Mouse (Mus musculus) small intestine, adult 2 months (tissue): Measurements from ENCODE around the gene Rbms3.

Experiments
- CTCF ChIP-seq: fragments of 200-500 bp; IDR thresholded peaks from 2 replicates; pipeline ENCODE4 v1.5.1; 2012; ENCODE audit warnings: low read depth, mild to moderate bottlenecking, control low read depth, inconsistent platforms, low read length, moderate library complexity, mixed read lengths; ENCODE audit not compliant: insufficient replicate concordance, insufficient read length; ENCODE audit errors: extremely low read depth
- POLR2A ChIP-seq: fragments of 200-500 bp; IDR thresholded peaks from 2 replicates; pipeline ENCODE4 v1.6.1; 2012; ENCODE audit warnings: low read depth, mild to moderate bottlenecking, control low read depth, inconsistent platforms, low read length, moderate library complexity

DNA sequence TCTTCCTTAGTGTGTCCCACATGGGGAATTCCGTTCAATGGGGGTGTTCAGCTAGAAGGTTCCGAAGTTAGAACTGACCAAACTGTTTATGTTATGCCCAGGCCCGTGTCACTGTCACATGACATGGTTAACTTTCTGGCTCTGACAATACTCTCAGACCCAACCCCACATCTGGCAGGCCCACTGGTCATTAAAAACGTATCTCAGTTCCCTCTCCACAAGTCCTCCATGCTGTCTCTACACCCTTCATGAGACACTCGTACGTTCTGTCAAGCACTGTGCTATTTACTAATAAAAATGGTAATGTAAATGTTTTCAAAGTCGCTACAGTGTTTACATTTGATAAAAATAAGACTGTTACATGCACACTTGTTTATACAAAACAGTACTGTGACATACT is 837.9 kb downstream of the Rbms3 start:
- no peak for TF ChIP-seq CTCF
- TF ChIP-seq POLR2A = no peak
